Mouse (Mus musculus): ENCODE results near the gene Mup8.
"Not testable (repeated sequence)": the region's sequence is repeated elsewhere in the genome, so short reads cannot be mapped to it uniquely, and the experiment has no call there.

Mup8 gene

GRCm38 (mm10) chr4:60222499-60222898 is at the start of gene Mup8:
Mup8 (minus strand) TSS chr4:60222599.
- DNase-seq = not testable (repeated sequence)

- not testable (repeated sequence) for DNase-seq
Observed at GRCm38 (mm10) chr4:60265977-60266770, 43.8 kb upstream of the Mup8 start.

DNA sequence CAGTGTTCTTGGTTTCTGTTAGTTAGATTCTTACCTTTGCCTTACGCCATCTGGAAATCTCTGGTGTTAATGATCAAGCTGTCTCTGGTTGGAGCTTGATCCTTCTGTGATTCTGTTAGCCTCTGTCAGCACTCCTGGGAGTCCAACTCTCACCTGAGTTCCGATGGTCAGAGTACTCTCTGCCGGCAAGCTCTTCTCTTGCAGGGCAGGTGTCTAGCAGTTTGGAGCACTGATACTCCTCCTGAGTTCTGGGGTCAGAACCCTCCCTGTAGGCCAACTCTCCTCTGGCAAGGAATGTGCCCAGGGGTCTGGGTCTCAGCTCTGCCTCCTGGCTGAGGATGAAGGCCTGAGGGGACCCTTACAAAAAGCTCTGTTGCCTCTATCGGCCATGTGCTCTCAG is 40.3 kb upstream of the Mup8 start:
- DNase-seq = not testable (repeated sequence)
